Mouse (Mus musculus) 3T3-L1 (cell line): Measurements from ENCODE around the gene Ptpn14.
A peak's percentile ranks its signal among the peaks of the same experiment; 100 is the strongest.

ENCODE experiments used
- DNase-seq: peaks from one replicate; pipeline ENCODE4 v3.0.0-alpha.2; 2015; ENCODE audit warnings: low read depth, low spot score

Gene Ptpn14

GRCm38 (mm10) chr1:189898708-189899107, 170.6 kb downstream of the Ptpn14 start:
- DNase-seq = no peak

- DNase-seq = no peak
Measured at GRCm38 (mm10) chr1:189899526-189899925, 171.5 kb downstream of the Ptpn14 start.

GRCm38 (mm10) chr1:189902413-189902812, 174.3 kb downstream of the Ptpn14 start:
- no peak for DNase-seq

DNA sequence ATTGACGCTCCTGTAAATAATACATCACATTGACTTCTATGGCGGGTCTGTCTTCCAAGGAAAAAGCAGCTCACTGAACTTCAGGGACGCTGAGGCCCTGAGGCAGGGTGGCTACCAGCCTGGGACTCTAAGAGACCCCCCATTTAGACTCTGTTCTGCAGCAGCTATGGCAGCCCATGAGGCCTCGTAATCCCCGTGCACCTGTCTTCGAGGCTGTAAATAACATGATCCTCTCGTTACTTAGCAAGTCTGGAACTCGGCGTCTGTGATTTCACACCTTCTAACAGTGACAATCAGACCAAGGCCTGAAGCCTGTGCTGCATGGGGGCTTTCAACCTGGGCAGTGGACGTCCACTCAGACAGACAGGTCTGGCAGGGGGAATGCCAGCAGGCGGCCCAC, 175.1 kb downstream of the Ptpn14 start:
- no peak for DNase-seq

DNA sequence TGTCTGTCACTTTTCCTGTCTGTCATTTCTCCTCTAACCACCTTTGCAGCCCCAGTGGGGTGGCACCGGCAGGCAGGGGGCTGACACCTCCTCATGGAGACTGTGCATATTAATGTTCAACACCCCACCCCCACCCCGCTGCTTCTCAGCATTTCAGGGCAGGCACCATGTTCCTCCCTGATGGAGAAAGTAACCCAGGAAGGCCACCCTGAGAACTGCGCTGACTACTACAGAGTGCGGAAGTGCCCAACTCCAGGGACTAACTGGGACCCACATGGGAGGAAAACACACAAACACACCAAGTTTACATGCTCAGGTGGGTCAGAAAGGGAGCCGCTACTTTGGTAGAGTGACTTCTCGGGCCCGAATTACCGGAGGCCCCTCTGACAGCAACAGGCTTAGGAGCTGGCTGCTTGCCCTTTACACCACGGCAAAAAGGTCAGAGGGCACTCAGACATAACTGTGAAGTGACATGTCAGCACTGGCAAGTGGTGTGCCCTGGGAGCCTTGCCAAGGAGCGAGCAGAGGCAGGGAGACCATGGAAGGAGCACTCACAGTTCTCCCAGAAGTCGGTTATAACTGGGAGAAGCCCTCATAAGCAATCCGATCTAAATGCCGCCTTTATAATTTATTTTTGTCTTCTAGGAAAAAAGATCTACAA, 182.7 kb downstream of the Ptpn14 start:
- DNase-seq = no peak

DNA sequence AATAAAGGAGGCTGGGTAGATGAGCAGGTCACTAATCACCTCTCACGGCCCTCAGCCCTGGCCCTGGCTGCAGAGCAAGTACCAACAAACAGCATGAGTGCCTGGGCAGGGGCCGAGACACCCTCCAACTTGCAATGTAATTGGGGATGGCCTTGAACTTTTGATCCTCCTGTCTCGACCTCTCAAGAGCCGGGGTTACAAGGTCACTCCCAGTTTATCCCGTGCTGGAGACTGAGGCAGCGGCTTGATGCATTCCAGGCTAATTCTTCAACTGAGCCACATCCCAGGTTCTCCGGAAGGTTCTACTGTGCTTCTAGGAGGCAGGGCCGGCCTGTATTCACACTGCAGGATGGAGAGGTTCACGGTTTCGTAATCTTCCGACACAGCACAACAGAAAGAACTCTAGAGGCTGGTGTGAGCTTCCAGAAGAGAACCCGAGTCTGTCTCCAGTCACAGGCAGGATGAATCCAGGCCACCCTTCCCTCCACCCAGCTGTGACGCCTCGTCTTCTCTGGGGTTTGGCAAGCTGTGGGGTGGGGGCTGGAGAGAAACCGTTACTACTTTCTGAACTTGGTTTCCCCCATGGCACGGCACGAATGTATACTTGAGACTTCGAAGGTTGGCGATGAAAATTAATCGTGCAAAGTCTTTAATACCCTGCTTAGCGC, 185.2 kb downstream of the Ptpn14 start:
- DNase-seq = no peak

DNA sequence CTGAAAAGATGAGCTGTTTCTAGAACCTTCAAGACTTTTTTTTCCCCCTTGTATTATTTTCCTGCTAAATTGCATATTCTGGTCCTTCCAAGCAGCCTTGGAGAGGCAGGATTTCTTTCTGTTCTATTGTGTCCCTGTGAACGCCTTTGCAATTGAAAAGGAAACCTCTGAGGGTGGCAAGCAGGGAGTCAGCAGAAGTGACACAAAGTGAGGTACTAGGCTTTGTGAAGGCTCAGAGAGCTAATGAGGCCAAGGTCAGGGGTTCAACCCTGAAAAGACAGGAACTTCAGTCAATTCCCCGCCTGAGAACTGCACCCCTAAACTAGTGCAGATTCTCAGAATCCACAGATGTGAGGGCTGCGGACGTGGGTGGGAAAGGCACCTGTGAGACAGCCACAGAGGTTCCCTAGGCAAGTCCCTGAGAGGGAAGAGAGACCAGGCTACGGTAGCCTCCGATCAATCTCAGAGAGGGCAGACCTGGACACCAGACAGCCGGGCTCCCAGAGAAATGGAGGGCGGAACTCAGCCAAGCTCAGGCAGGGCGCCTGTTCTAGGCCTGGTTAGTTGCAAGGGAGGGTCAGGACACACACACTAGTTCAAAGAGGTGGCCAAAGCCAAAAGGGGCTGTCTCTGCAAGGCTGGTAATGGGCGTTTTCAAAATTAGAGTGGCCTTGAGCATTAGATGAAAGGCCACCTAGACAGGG, 188.5 kb downstream of the Ptpn14 start:
- no peak for DNase-seq

- DNase-seq = no peak
Measured at GRCm38 (mm10) chr1:189917126-189917500, 189.0 kb downstream of the Ptpn14 start.

DNA sequence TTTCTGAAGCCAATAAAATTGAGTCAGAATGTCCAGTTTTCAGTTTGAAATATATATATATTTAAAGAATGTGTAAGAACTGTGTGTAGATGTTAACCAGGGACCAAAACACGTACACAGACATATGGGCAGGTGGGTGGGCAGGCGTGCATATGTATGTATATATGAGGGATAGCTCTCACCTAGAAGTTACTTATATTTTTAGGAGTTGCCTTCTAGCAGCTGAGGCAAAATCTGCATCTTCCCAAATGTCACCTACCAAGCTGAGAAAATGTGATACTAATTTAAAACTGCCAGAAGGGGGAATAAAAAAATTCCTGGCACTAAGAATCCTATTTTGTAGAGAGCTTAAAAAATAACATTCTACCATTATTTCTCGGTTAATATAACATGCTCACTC, 191.7 kb downstream of the Ptpn14 start:
- DNase-seq = no peak

DNA sequence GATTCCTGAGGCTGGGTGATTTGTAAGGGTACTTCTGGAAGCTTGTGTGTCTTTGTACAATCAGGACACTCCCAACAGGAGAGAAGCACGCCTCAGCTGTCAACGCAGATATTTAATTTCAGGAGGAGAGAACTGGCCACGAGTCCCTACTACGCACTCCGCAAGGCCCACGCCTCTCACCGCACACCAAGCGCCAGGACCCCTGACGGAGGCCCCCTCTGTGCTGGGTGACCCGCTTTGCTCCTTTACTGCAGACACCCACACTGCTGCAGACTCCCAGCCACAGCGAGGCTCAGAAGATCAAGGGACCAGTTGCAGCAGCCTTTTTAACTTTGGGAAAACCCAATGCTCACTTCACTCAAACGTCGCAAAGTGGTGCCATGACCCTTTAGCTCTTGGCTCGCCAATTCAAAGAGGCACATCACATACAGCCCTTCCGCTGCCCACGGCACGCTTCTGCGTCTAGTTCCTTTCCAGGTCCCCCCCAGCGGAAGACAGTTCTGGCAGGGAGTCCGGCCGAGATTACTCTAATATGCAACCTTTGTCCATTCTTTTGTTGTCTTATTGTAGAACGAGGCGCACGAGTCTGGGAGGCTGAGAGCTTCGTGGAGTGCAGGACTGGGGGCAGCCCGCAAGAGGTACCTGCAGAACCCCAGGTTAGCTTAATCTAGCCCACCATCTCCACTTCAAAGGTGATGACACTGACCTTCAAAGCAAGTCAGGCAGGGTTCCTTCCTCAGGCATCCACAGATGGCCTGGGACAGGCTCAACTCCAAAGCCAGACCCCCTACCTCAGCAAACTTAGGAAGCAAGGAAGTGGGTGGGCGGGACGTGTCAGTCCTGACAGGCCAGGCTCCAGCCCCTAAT, 192.9 kb downstream of the Ptpn14 start:
- DNase-seq = no peak

GRCm38 (mm10) chr1:189921568-189921817, 193.4 kb downstream of the Ptpn14 start:
- no peak for DNase-seq

- peak; percentile 70 for DNase-seq
Measured at GRCm38 (mm10) chr1:189921818-189922592, 193.9 kb downstream of the Ptpn14 start, which contains the start of gene Smyd2. Gene Smyd2, minus strand, starts transcription at chr1:189922363.

GRCm38 (mm10) chr1:189922721-189923120, 194.7 kb downstream of the Ptpn14 start:
- DNase-seq = no peak

DNA sequence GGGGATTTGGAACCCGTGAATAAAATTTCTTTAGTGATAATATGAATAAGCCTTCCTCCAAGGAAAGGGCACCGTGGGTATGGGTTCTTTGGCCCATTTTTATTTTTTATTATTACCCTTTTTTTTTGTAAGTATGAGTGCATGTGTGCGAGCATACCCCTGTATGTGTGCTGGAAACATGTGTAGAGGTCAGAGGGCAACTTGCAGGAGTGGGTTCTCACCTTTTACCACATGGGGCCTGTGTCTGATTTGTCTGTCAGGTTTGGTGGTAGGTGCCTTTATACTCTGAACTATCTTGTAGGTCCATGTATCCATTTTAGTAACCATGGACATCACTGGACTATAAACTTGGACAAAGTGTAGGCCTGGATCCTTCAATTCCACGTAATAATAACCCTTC, 195.1 kb downstream of the Ptpn14 start:
- no peak for DNase-seq

DNA sequence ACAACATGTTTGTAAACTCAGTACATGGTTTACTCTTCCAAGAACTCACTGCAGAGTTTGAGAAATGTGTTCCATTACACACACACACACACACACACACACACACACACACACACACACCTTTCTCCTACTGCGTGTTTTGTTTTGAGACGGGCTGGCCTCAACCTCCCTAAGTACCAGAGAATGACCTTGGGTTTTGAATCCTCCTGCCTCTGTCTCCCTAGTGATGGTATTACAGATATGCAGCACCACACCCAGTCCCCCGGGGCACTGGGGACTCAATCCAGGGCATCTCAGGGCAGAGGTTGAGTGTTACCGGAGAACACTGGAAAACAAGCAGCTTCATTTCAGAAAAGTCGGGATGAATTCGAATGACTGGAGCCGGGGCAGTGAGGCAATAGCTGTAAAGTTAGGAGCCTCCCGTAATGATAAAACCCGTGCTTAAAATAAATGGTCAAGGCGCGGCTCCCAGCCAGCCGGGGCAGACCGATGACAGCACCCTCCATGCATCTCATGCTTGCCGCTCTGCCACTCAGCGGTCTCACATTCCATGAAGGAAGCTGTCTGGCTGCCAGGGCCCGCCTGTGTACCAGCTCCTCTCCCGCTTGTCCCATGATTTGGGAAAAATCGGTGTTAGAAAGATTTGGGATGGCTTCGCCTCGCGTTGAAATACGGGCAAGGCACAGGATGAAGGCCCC, 196.0 kb downstream of the Ptpn14 start:
- no peak for DNase-seq

GRCm38 (mm10) chr1:189926279-189926678, 198.2 kb downstream of the Ptpn14 start:
- DNase-seq = no peak
